Mouse (Mus musculus) heart, adult 2 months (tissue): ENCODE results near the gene Tldc1.
A peak's percentile ranks its signal among the peaks of the same experiment; 100 is the strongest.

Experiments used
- CTCF ChIP-seq: fragments of 200-600 bp; IDR thresholded peaks from 2 replicates; pipeline ENCODE4 v1.8.1; 2022; ENCODE audit warnings: antibody characterized with exemption, mild to moderate bottlenecking, moderate library complexity
- POLR2A ChIP-seq: fragments of 200-500 bp; IDR thresholded peaks from 2 replicates; pipeline ENCODE4 v1.6.1; 2011; ENCODE audit warnings: mild to moderate bottlenecking, low read depth, low read length, control low read depth; ENCODE audit not compliant: insufficient read depth

- no peak for TF ChIP-seq POLR2A
- TF ChIP-seq CTCF = peak; percentile 73
Measured at GRCm38 (mm10) chr8:119717765-119718164, 60.5 kb downstream of the Tldc1 start.
